Mouse (Mus musculus) myocyte (in vitro differentiated cells): ENCODE measurements around the gene Mlana.

Source experiments
- MAX ChIP-seq: IDR thresholded peaks from one replicate; pipeline ENCODE4 v1.6.1; 2011; ENCODE audit warnings: low read depth, mild to moderate bottlenecking, control low read depth
- POLR2A ChIP-seq: IDR thresholded peaks from one replicate; pipeline ENCODE4 v1.6.1; 2011; ENCODE audit warnings: low read depth, mild to moderate bottlenecking, control low read depth, moderate library complexity; ENCODE audit not compliant: insufficient read length
- TCF12 ChIP-seq: IDR thresholded peaks from one replicate; pipeline ENCODE4 v1.6.1; 2011; ENCODE audit warnings: mild to moderate bottlenecking, control low read depth; ENCODE audit not compliant: poor library complexity, insufficient read depth, severe bottlenecking
- TCF3 ChIP-seq: IDR thresholded peaks from one replicate; pipeline ENCODE4 v1.6.1; 2011; ENCODE audit warnings: low read depth, control low read depth; ENCODE audit not compliant: insufficient read length

DNA sequence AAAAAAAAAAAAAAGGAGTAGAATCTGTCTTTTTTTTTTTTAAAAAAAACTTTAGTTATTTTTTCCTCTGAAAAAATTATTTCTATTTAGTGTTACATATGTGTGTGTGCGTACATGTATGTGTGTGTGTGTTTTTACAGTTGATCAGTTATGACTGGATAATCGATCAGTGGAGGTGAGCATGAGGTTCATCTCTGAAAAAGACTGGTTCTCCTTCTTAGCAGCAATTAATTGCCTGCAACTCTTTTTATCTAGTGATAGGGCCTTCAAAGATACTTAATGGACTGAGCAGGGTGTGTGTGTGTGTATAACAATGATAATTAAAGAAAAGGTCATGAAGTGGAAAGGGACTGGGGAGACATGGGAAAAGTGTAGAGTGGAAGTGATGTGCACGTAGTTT is 53.4 kb downstream of the Mlana start:
- TF ChIP-seq TCF12 (no peak), TCF3 (no peak), POLR2A (no peak), MAX (no peak)
